Mouse (Mus musculus) cerebellum, adult 8-10 months (tissue): ENCODE measurements around the gene Optn.
"Not testable (repeated sequence)": the region's sequence is repeated elsewhere in the genome, so short reads cannot be mapped to it uniquely, and the experiment has no call there.

Experiments used
- DNase-seq: peaks from one replicate; pipeline ENCODE4 v3.0.0; 2022

The Optn gene

GRCm38 (mm10) chr2:5063299-5064205 is at the start of gene Optn:
Optn (minus strand) TSS chr2:5064051.
- DNase-seq: peak; percentile 78

DNA sequence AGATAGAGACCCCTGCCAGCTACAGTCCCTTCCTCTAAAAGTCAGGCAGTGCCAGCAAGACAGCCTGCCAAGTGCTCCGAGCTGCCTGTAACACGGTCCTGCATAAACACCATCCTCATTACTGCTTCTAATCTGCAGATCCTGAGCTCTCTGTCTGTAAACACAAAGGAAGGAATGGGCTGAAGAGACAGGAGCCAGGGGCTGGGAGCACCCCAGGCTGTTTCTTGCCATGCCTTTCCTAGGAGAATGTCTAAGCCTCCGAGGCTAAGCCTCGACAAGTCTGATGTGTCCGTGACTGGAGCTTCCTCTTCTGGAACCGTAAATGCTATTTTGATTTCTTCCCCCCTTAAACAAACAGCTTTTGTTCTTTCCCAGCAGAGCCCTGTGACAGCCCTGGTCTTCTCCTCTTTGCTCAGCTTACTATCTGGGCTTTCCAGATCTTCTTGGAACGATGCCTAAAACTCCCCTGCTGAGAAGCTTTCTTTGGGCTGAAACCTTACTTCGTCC is 49.0 kb upstream of the Optn start:
- DNase-seq: no peak

DNA sequence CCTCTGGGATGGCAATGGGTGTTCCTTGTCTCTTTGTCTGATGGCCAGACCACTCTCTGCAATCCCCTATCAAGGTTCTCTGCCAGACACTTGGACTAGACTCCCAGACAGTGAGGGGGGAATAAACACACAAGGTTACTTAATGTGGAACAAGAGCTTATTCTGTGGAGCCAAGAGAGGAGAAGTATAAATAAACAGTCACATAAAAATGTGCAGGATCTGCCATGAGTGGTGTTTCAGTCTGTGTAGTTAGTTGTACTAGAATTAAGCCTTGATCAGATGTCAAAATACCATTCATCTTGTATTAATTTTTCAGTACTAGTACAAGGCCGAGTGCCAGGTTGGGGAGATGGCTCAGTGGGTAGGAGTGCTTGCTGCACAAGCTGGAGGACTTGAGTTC is 39.0 kb upstream of the Optn start:
- no peak for DNase-seq

DNA sequence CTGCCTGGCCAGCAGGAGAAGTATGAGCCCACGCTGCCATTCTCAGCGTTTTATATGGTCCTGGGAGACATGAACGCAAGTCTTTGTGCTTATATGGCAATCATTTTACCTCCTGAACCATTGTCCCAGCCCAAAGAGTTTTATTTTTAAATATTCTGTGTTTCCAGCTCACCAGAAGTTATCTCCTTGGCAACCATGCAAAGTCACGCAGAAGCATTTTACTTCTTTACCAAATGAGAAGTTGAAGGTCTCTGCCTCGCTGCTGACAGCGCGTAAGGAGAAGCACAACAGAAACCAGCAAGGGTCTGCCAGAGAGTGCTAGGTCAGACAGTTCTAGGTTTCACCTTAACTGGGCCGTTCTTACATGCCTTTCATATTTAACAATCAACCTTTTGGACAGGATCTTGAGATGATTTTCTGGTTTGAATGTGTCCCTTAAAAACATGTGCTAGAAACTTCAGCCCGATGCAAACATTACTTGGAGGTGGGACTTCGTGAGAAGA is 37.9 kb upstream of the Optn start:
- no peak for DNase-seq

GRCm38 (mm10) chr2:5099176-5099575 is 35.3 kb upstream of the Optn start:
- no peak for DNase-seq

- DNase-seq: no peak
These were observed 34.1 kb upstream of the Optn start for GRCm38 (mm10) chr2:5097786-5098445.

GRCm38 (mm10) chr2:5095316-5095715 is 31.5 kb upstream of the Optn start:
- DNase-seq: no peak

GRCm38 (mm10) chr2:5094876-5095275 is 31.0 kb upstream of the Optn start:
- no peak for DNase-seq

DNA sequence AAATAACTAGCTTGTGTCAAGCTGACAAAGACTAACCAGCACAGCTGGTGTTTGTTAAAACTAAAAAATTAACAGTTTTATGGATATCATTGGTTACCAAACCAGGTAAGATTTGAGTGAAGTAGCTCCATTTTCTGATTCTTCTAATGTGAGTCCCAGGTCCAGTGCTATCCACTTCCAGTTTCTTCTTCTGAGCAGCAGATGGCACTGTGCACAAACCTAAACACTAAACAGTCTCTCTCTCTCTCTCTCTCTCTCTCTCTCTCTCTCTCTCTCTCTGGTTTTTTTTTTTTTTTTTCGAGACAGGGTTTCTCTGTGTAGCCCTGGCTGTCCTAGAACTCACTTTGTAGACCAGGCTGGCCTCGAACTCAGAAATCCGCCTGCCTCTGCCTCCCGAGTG is 26.5 kb upstream of the Optn start:
- peak; percentile 9 for DNase-seq

DNA sequence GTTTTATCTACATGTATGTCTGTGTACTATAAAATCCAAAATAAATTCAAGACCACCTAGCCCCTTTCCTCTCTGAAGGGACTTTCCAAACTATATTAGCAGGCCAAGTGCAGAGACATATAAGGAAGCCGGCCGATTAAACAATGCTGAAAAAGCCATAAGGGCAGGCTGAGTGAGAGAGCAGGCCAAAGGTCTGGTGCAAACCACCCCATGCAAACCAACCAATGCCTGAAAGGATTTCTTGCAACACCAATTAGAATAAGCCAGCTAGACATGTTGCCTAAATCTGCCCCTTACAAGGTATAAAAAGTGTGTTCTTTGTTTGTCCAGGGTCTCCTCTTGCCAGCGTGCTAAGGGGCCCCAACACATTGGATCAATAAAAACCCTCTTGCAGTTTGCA is 23.8 kb upstream of the Optn start:
- no peak for DNase-seq

GRCm38 (mm10) chr2:5083739-5084138 is 19.9 kb upstream of the Optn start:
- no peak for DNase-seq

- DNase-seq: peak; percentile 25
These were observed 16.4 kb upstream of the Optn start for GRCm38 (mm10) chr2:5080053-5080787.

GRCm38 (mm10) chr2:5077937-5078336 is 14.1 kb upstream of the Optn start:
- DNase-seq: no peak

- DNase-seq: no peak
These were observed 13.6 kb upstream of the Optn start for GRCm38 (mm10) chr2:5077490-5077889.

DNA sequence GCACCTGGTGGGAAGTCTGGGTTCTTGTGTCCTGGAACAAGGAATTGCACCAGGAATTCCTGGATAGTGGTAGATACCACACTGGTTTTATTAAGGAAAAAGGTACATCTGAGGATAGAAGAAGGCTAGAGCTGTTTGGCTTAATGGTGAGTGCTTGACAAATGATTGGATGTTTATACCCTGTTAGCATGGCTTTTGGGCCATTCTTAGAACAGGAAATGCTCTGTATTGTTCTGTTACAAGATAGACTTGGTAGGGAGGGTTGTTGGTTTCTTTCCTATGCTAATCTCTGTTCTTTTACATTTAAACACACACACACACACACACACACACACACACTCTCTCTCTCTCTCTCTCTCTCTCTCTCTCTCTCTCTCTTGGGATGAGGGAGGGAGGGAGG is 12.0 kb upstream of the Optn start:
- no peak for DNase-seq

GRCm38 (mm10) chr2:5075432-5075831 is 11.6 kb upstream of the Optn start:
- no peak for DNase-seq

GRCm38 (mm10) chr2:5073785-5074184 is 9.9 kb upstream of the Optn start:
- DNase-seq: no peak

DNA sequence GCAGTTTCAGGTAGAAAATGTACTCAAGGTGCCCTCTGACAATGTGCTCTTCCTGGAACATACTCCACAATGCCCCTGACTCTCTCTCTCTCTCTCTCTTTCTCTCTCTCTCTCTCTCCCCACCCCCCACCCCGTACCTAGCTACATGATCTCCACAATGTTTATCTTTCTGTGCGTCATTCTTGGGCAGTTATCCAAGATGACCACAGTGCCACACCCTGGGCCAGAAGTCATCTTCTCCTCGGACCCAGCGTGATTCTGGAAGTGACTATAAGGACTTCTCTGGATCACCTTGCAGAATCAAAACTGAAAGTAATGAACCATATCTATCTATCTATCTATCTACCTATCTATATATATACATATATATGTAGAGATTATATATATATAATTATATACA is 4.1 kb upstream of the Optn start:
- no peak for DNase-seq

DNA sequence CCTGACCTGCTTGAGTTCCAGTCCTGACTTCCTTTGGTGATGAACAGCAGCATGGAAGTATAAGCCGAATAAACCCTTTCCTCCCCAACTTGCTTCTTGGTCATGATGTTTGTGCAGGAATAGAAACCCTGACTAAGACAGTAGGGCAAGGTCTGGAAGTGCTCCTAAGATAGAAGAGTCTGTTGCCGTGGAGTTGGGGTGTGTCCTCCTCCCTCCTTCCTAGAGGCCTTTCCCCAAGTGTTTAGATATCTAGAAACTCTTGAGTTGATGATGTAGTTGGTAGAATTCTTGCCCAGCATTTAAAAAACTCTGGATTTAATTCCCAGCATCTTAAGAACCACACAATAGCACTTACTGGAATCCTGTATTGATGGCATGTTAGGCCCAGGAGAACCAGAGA is 3.4 kb upstream of the Optn start:
- DNase-seq: not testable (repeated sequence)

DNA sequence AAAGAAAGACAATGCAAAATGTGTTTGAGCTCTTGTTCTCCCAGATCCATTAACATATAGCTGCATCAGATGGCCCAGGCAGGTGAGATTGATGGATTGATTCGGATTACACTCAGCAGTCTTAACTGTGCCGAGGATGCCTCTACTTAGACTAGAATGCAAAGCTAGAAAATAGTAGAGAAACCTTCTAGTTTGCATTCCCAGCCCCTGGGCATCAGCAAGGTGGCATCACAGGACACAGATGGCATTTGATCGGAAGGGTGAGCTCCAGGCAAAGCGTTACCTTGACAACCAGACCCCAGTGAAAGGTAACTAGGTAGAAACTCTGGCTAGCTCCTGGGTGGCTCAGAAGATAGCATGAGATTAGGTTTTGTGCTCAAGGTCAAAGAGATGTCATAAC is 396 bp upstream of the Optn start:
- DNase-seq: no peak

GRCm38 (mm10) chr2:5062496-5063298 is 1.2 kb downstream of the Optn start:
- DNase-seq: no peak

GRCm38 (mm10) chr2:5061133-5061708 is 2.6 kb downstream of the Optn start:
- no peak for DNase-seq
